Mouse (Mus musculus): ENCODE results near the gene Clec10a. TPM values are rescaled to one million over a fixed set of nuclear protein-coding genes. Genes with fewer than 3 reads are reported as not detected.
A peak's percentile ranks its signal among the peaks of the same experiment; 100 is the strongest.
"Not testable (repeated sequence)": the region's sequence is repeated elsewhere in the genome, so short reads cannot be mapped to it uniquely, and the experiment has no call there.

Clec10a gene
- polyA plus RNA-seq, 1 experiment from 2014 or later = not detected

DNA sequence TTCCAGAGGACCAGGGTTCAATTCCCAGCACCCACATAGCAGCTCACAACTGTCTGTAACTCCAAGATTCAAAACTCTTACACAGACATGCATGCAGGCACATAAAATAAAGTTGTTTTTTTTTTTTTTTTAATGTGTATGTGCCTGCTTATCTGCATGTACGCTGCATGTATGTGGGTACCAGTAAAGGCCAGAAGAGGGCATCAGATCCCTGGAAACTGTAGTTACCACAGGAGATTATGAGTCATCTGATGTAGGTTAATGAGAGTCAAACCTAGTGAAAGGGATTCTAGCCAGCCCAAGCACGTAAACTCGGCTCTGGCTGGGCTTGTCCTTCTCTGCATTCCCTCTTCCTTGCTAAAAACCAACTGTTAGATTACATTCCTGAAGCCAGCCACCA is 4.9 kb upstream of the Clec10a start:
- H3K4me2 ChIP-seq (ENCODE audit: low read depth, severe bottlenecking) = no peak overlapping the region
- WGBS = 66% methylated on average over 3 of the region's 3 CpGs
- H3K4me1 ChIP-seq (ENCODE audit: control insufficient read depth, insufficient read depth, low read length) = no peaks in the 10 kb centered on the region
- H3K27me3 ChIP-seq (ENCODE audit: control insufficient read depth, insufficient read depth, low read length) = no peaks in the 10 kb centered on the region
- no peak for ATAC-seq (ENCODE audit: insufficient number of reproducible peaks, low FRiP score, low TSS enrichment, low read depth)
- H3K27ac ChIP-seq (replicated peaks; ENCODE audit: low read depth, low read length) = no peak overlapping the region
- no peaks in the 10 kb centered on the region for H3K36me3 ChIP-seq (ENCODE audit: control insufficient read depth, insufficient read depth, low read length)
- DNase-seq (ENCODE audit: low spot score) = no peak
- H3K9me3 ChIP-seq (ENCODE audit: control insufficient read depth, low read length) = no peaks in the 10 kb centered on the region
- no peak overlapping the region for H3K4me3 ChIP-seq (ENCODE audit: low read depth, low read length)
- no peak overlapping the region for H3K9ac ChIP-seq (ENCODE audit: low read length)

DNA sequence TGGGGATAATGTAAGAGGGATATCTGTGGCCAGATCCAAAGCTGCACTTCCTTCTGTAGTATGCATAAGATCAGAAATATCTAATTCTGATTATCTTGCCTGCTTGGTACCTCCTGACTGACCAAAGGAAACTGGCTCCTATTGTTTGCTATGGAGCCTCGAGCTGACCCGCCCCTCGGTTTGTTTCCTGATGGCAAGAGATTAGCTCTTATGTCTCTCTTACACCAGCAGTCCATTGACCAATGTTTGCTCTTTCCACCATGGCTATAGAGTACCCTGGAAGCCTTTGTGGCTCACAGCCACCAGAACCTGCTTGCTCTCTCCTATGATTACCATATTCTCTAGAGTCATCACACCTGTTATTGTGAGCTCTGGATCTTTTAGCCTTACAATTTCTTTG is 6.3 kb downstream of the Clec10a start:
- WGBS = 67% methylated on average over 3 of the region's 3 CpGs
- H3K4me2 ChIP-seq (ENCODE audit: low read depth, severe bottlenecking) = no peak overlapping the region
- ATAC-seq (ENCODE audit: insufficient number of reproducible peaks, low FRiP score, low TSS enrichment, low read depth) = no peak
- H3K36me3 ChIP-seq (ENCODE audit: control insufficient read depth, insufficient read depth, low read length) = no peaks in the 10 kb centered on the region
- H3K9ac ChIP-seq (ENCODE audit: low read length) = no peak overlapping the region
- no peak overlapping the region for H3K4me3 ChIP-seq (ENCODE audit: low read depth, low read length)
- no peaks in the 10 kb centered on the region for H3K9me3 ChIP-seq (ENCODE audit: control insufficient read depth, low read length)
- DNase-seq (ENCODE audit: low spot score) = no peak
- H3K4me1 ChIP-seq (ENCODE audit: control insufficient read depth, insufficient read depth, low read length) = no peaks in the 10 kb centered on the region
- H3K27ac ChIP-seq (replicated peaks; ENCODE audit: low read depth, low read length) = no peak overlapping the region
- no peaks in the 10 kb centered on the region for H3K27me3 ChIP-seq (ENCODE audit: control insufficient read depth, insufficient read depth, low read length)

DNA sequence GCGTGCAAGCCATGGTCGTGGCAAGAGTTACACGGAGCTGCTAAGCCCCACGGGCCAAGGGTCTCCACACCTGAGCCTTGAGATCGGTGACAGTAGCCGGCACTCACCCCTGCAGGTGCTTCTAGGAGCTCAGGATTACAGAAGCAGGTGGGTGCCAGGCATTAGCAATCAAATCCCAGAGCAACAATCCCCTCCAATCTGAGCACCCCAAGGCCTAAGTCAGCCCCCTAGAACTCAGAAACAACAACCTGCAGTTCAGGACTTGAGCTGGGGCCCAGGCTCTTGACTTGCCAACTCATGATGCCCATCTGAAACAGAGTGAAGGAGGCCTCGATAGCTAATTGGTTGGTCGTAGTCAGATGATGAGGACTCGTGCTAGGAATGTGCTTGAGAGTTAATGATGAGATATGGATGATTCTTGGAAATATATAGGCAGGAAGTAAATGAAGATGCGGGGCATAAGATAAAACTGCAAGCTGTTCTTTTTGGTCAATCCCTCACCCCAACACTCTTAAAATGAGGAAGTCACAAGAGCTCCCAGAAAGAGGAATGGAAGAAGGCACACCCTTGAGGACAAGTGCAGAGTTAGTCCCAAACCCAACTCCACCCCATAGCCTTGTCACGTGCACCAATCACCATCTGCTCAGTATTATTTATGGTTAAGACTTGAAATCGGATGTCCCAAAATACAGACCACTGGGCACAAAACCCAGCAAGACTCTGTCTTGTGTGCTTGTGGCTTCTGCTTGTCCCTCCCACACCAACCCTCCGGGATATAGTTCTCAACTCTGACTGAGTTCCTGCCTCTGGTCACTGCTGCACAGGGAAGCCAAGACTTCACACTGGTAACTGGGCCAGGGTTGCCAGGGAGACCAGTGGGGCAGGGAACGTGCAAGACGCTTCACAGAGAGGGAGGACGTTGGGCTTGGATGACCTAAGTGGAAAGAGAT is 10.2 kb downstream of the Clec10a start:
- no peak for DNase-seq (ENCODE audit: low spot score)
- 80% methylated on average over 16 of the region's 16 CpGs for WGBS
- ATAC-seq (ENCODE audit: insufficient number of reproducible peaks, low FRiP score, low TSS enrichment, low read depth) = no peak
- no peak overlapping the region for H3K4me2 ChIP-seq (ENCODE audit: low read depth, severe bottlenecking)
- H3K9ac ChIP-seq (ENCODE audit: low read length) = no peak overlapping the region
- H3K4me3 ChIP-seq (ENCODE audit: low read depth, low read length) = no peak overlapping the region
- H3K27ac ChIP-seq (replicated peaks; ENCODE audit: low read depth, low read length) = no peak overlapping the region
- no peaks in the 10 kb centered on the region for H3K9me3 ChIP-seq (ENCODE audit: control insufficient read depth, low read length)
- no peaks in the 10 kb centered on the region for H3K36me3 ChIP-seq (ENCODE audit: control insufficient read depth, insufficient read depth, low read length)
- no peaks in the 10 kb centered on the region for H3K4me1 ChIP-seq (ENCODE audit: control insufficient read depth, insufficient read depth, low read length)
- H3K27me3 ChIP-seq (ENCODE audit: control insufficient read depth, insufficient read depth, low read length) = no peaks in the 10 kb centered on the region

DNA sequence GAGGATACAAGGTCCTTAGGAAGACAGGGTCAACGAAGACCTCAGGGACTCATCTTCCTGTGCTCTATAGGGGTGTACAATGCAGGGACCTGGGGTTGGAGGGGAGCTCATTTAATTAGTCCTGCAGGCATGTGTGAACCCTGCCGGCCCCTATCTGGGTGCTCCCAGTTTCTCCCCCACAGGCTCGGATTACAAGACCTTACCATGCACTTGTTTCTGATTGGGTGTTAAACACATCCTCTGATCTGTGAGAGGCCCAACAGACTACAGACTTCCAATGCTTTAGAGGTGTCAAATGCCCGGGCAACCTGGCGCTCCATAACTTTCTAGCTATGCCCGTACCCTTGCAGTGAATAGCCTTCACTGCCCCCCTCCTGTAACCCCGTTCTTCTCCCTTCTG is 12.1 kb downstream of the Clec10a start:
- H3K9ac ChIP-seq (ENCODE audit: low read length) = no peak overlapping the region
- H3K9me3 ChIP-seq (ENCODE audit: control insufficient read depth, low read length) = no peaks in the 10 kb centered on the region
- DNase-seq (ENCODE audit: low spot score) (no peak), ATAC-seq (ENCODE audit: insufficient number of reproducible peaks, low FRiP score, low TSS enrichment, low read depth) (no peak)
- H3K4me3 ChIP-seq (ENCODE audit: low read depth, low read length) = no peak overlapping the region
- H3K4me2 ChIP-seq (ENCODE audit: low read depth, severe bottlenecking) = no peak overlapping the region
- 38% methylated on average over 7 of the region's 7 CpGs for WGBS
- H3K27ac ChIP-seq (replicated peaks; ENCODE audit: low read depth, low read length) = no peak overlapping the region
- H3K4me1 ChIP-seq (ENCODE audit: control insufficient read depth, insufficient read depth, low read length) = no peaks in the 10 kb centered on the region
- H3K27me3 ChIP-seq (ENCODE audit: control insufficient read depth, insufficient read depth, low read length) = no peaks in the 10 kb centered on the region
- H3K36me3 ChIP-seq (ENCODE audit: control insufficient read depth, insufficient read depth, low read length) = no peaks in the 10 kb centered on the region

DNA sequence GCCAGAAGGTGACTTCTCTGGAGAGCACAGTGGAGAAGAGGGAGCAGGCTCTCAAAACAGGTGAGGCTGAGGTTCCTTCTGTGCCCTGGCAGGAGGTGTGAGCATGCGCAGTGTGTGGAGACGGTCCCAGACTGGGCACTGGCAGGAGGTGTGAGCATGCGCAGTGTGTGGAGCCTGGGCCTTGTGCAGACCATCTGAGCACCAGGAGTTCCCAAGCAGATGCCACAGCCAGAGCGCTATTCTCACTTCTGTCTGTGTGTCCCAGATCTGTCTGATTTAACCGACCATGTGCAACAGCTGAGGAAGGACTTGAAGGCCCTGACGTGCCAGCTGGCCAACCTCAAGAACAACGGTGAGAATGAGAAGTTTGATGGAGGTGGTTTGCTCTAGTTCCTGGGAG is 13.5 kb downstream of the Clec10a start:
- H3K27ac ChIP-seq (replicated peaks; ENCODE audit: low read depth, low read length); H3K9ac ChIP-seq (ENCODE audit: low read length); H3K36me3 ChIP-seq (ENCODE audit: control insufficient read depth, insufficient read depth, low read length); DNase-seq (ENCODE audit: low spot score); H3K4me3 ChIP-seq (ENCODE audit: low read depth, low read length); H3K4me1 ChIP-seq (ENCODE audit: control insufficient read depth, insufficient read depth, low read length); H3K27me3 ChIP-seq (ENCODE audit: control insufficient read depth, insufficient read depth, low read length); H3K4me2 ChIP-seq (ENCODE audit: low read depth, severe bottlenecking); ATAC-seq (ENCODE audit: insufficient number of reproducible peaks, low FRiP score, low TSS enrichment, low read depth); H3K9me3 ChIP-seq (ENCODE audit: control insufficient read depth, low read length): not testable (repeated sequence)
- 93% methylated on average over 7 of the region's 7 CpGs for WGBS

DNA sequence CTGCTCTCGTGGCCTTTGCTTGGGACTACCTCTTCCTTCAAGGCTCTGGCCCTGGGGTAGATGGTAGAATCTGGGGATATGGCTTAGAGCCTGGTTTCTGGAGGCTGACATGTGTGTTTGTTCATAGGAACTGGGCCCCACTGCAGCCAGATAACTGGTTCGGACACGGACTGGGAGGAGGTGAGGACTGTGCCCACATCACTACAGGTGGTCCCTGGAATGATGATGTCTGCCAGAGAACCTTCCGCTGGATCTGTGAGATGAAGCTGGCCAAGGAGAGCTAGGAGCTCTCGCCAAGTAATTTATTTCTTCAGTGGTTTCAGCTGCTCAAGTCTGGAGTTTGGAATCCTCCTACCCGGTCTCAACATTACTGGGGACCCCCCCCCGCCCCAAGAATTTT is 14.3 kb downstream of the Clec10a start:
- H3K9me3 ChIP-seq (ENCODE audit: control insufficient read depth, low read length) = no peaks in the 10 kb centered on the region
- ATAC-seq (ENCODE audit: insufficient number of reproducible peaks, low FRiP score, low TSS enrichment, low read depth) = no peak
- no peak overlapping the region for H3K27ac ChIP-seq (replicated peaks; ENCODE audit: low read depth, low read length)
- H3K4me3 ChIP-seq (ENCODE audit: low read depth, low read length) = no peak overlapping the region
- no peaks in the 10 kb centered on the region for H3K27me3 ChIP-seq (ENCODE audit: control insufficient read depth, insufficient read depth, low read length)
- no peak overlapping the region for H3K9ac ChIP-seq (ENCODE audit: low read length)
- no peak overlapping the region for H3K4me2 ChIP-seq (ENCODE audit: low read depth, severe bottlenecking)
- H3K4me1 ChIP-seq (ENCODE audit: control insufficient read depth, insufficient read depth, low read length) = no peaks in the 10 kb centered on the region
- WGBS = 79% methylated on average over 7 of the region's 7 CpGs
- no peaks in the 10 kb centered on the region for H3K36me3 ChIP-seq (ENCODE audit: control insufficient read depth, insufficient read depth, low read length)
- no peak for DNase-seq (ENCODE audit: low spot score)

DNA sequence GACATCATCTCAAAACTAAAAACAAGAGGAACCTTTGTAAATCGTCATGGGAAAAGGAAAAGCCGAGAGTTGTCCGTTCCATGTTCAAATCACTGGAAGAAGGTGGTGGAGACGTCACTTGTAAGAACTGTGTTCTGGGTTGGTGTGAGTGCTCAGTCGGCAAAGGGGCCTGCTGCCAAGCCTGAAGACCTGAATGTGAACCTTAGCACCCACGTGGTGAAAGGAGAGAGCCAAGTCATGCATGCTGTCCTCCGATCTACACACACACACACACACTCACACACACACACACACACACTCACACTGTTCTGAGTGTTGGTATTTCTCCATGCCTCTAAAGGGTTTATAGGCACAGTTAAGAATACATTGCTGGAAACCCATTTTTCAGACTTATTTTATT is 15.2 kb downstream of the Clec10a start:
- H3K4me1 ChIP-seq (ENCODE audit: control insufficient read depth, insufficient read depth, low read length) = no peaks in the 10 kb centered on the region
- H3K9me3 ChIP-seq (ENCODE audit: control insufficient read depth, low read length) = no peaks in the 10 kb centered on the region
- H3K4me2 ChIP-seq (ENCODE audit: low read depth, severe bottlenecking) = no peak overlapping the region
- no peaks in the 10 kb centered on the region for H3K36me3 ChIP-seq (ENCODE audit: control insufficient read depth, insufficient read depth, low read length)
- H3K27ac ChIP-seq (replicated peaks; ENCODE audit: low read depth, low read length) = no peak overlapping the region
- H3K4me3 ChIP-seq (ENCODE audit: low read depth, low read length) = no peak overlapping the region
- H3K27me3 ChIP-seq (ENCODE audit: control insufficient read depth, insufficient read depth, low read length) = no peaks in the 10 kb centered on the region
- no peak for DNase-seq (ENCODE audit: low spot score)
- ATAC-seq (ENCODE audit: insufficient number of reproducible peaks, low FRiP score, low TSS enrichment, low read depth) = no peak
- H3K9ac ChIP-seq (ENCODE audit: low read length) = no peak overlapping the region
- 81% methylated on average over 7 of the region's 7 CpGs for WGBS

DNA sequence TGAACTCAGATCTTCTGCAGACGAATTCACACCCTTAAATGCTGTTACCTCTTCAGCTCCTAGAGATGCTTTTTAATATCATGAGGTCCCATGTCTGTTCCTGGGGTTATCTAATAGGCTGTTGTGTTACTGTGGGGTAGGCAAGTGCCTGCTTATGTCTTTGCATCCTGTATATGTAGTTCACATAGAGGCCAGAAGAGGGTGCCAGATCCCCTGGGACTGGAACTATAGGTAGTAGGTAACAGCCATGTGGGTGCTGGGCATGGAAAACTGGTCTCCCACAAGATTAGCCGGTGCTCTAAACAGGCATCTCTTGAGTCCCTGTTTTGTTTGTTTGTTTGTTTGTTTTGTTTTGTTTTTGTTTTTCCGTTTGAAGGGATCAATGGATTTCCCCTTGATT is 15.8 kb downstream of the Clec10a start:
- Histone ChIP-seq H3K36me3 (ENCODE audit: control insufficient read depth, insufficient read depth, low read length) (no peaks in the 10 kb centered on the region), H3K4me2 (ENCODE audit: low read depth, severe bottlenecking) (no peak overlapping the region), H3K4me1 (ENCODE audit: control insufficient read depth, insufficient read depth, low read length) (no peaks in the 10 kb centered on the region), H3K9ac (ENCODE audit: low read length) (no peak overlapping the region), H3K9me3 (ENCODE audit: control insufficient read depth, low read length) (no peaks in the 10 kb centered on the region), H3K4me3 (ENCODE audit: low read depth, low read length) (no peak overlapping the region), H3K27ac (replicated peaks; ENCODE audit: low read depth, low read length) (no peak overlapping the region), H3K27me3 (ENCODE audit: control insufficient read depth, insufficient read depth, low read length) (no peaks in the 10 kb centered on the region)
- no peak for ATAC-seq (ENCODE audit: insufficient number of reproducible peaks, low FRiP score, low TSS enrichment, low read depth)
- WGBS = 49% methylated on average over 3 of the region's 3 CpGs
- no peak for DNase-seq (ENCODE audit: low spot score)

DNA sequence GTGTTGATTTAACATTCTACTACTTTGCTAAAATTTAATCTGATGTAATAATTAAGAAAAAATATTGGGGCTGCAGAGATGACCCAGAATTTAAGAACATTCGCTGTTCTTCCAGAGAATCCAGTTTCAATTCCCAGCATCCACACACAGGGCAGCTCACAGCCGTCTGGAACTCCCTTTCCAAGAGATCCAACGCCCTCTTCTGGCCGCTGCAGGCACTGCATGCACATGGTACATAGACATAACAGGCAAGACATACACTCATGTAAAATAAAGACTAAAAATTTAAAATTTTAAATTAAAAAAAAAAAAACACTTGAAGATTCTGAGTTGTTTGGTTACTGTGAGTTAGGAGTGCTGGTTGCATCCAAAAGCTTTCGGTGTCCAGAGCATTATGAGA is 16.3 kb downstream of the Clec10a start:
- H3K27me3 ChIP-seq (ENCODE audit: control insufficient read depth, insufficient read depth, low read length) = no peaks in the 10 kb centered on the region
- no peak overlapping the region for H3K9ac ChIP-seq (ENCODE audit: low read length)
- DNase-seq (ENCODE audit: low spot score) (peak; percentile 33), ATAC-seq (ENCODE audit: insufficient number of reproducible peaks, low FRiP score, low TSS enrichment, low read depth) (no peak)
- H3K27ac ChIP-seq (replicated peaks; ENCODE audit: low read depth, low read length) = no peak overlapping the region
- WGBS = 60% methylated on average over 5 of the region's 5 CpGs
- no peak overlapping the region for H3K4me3 ChIP-seq (ENCODE audit: low read depth, low read length)
- H3K9me3 ChIP-seq (ENCODE audit: control insufficient read depth, low read length) = no peaks in the 10 kb centered on the region
- H3K4me1 ChIP-seq (ENCODE audit: control insufficient read depth, insufficient read depth, low read length) = no peaks in the 10 kb centered on the region
- H3K4me2 ChIP-seq (ENCODE audit: low read depth, severe bottlenecking) = no peak overlapping the region
- H3K36me3 ChIP-seq (ENCODE audit: control insufficient read depth, insufficient read depth, low read length) = no peaks in the 10 kb centered on the region

Measured in limb, embryonic 11.5 days (tissue).